Mouse (Mus musculus) embryonic stem cell, embryonic (primary cell): ENCODE measurements around the gene Cldn15.

Experiments used
- CTCF ChIA-PET, 4 experiments: fragments of 300-600 bp in 2 of 4; fragments of 350-600 bp in 2 of 4; sonication (Branson Sonifier 250); formaldehyde crosslinking; loops; one replicate each; lab custom pipeline; 2022; ENCODE audit warnings: inconsistent platforms in 2 of 4; lab: Charles Lee
- POLR2A ChIA-PET, 4 experiments: fragments of 300-600 bp in 2 of 4; fragments of 350-600 bp in 2 of 4; sonication (Branson Sonifier 250); formaldehyde crosslinking; loops; one replicate each; lab custom pipeline; 2022; ENCODE audit warnings: antibody characterized with exemption in 4 of 4, inconsistent platforms in 1 of 4; lab: Charles Lee

Gene Cldn15

GRCm38 (mm10) chr5:136966331-136966730 is at the start of gene Cldn15:
TSS of gene Cldn15 (plus strand) at chr5:136966616.
- ChIA-PET POLR2A (interaction anchor here in 3 of 4 experiments (0.6 to 43.5 kb wide), 12 partner anchors 0 to 783 kb away, joined by 3 to 1492 read pairs (median 4); partner anchors contain the start of genes Fis1 (in 2 of the 3), Cldn15 (in 1 of the 3) and Plod3 (in 1 of the 3)), CTCF (interaction anchor here (0.8 to 7.4 kb wide), 10 partner anchors 16 to 248 kb away, joined by 3 to 59 read pairs (median 5); partner anchors contain the start of genes Plod3 (in 1 of the 4) and Znhit1 (in 1 of the 4))

- ChIA-PET CTCF (interaction anchor here in 3 of 4 experiments (1.2 to 2.4 kb wide), 5 partner anchors 10 to 158 kb away, joined by 3 to 24 read pairs (median 6); partner anchors contain the start of gene Ift22 (in 1 of the 3)), POLR2A (interaction anchor here in 3 of 4 experiments (0.6 to 3.0 kb wide), 6 partner anchors 10 to 203 kb away, joined by 3 to 16 read pairs (median 4); partner anchors contain the start of genes Ift22 (in 1 of the 3) and Plod3 (in 1 of the 3))
Measured at GRCm38 (mm10) chr5:136917613-136918242, 48.7 kb upstream of the Cldn15 start.

- ChIA-PET POLR2A (interaction anchor here in 3 of 4 experiments (0.6 to 6.1 kb wide), 30 partner anchors 11 to 385 kb away, joined by 3 to 34 read pairs (median 4); partner anchors contain the start of genes Ift22 (in 3 of the 3), Fis1 (in 2 of the 3), Plod3 (in 2 of the 3) and Cldn15 (in 1 of the 3)), CTCF (interaction anchor here (0.5 to 2.5 kb wide), 23 partner anchors 10 to 707 kb away, joined by 3 to 24 read pairs (median 5); partner anchors contain the start of gene Ift22 (in 3 of the 4))
Measured at GRCm38 (mm10) chr5:136918655-136919472, 47.6 kb upstream of the Cldn15 start.

- CTCF ChIA-PET: interaction anchor here (0.9 to 2.5 kb wide), 16 partner anchors 9 to 146 kb away, joined by 3 to 24 read pairs (median 6); partner anchors contain the start of gene Ift22 (in 2 of the 4)
- POLR2A ChIA-PET: interaction anchor here in 3 of 4 experiments (0.6 to 6.1 kb wide), 31 partner anchors 12 to 385 kb away, joined by 3 to 34 read pairs (median 4); partner anchors contain the start of genes Ift22 (in 3 of the 3), Fis1 (in 2 of the 3), Plod3 (in 1 of the 3) and Serpine1 (in 1 of the 3)
Measured at GRCm38 (mm10) chr5:136919546-136920301, 46.7 kb upstream of the Cldn15 start.

- ChIA-PET CTCF (interaction anchor here (1.0 to 2.0 kb wide), 13 partner anchors 9 to 199 kb away, joined by 3 to 12 read pairs (median 5); no protein-coding TSS in a partner anchor), POLR2A (interaction anchor here in 3 of 4 experiments (0.9 to 6.1 kb wide), 17 partner anchors 9 to 191 kb away, joined by 3 to 34 read pairs (median 5); partner anchors contain the start of genes Fis1 (in 2 of the 3), Ift22 (in 1 of the 3) and Znhit1 (in 1 of the 3))
Measured at GRCm38 (mm10) chr5:136922830-136923229, 43.6 kb upstream of the Cldn15 start.

- ChIA-PET POLR2A (interaction anchor here in 3 of 4 experiments (0.6 to 6.1 kb wide), 11 partner anchors 11 to 480 kb away, joined by 3 to 32 read pairs (median 3); partner anchors contain the start of genes Fis1 (in 1 of the 3) and Plod3 (in 1 of the 3)), CTCF (interaction anchor here (0.6 to 1.7 kb wide), 13 partner anchors 12 to 1449 kb away, joined by 3 to 12 read pairs (median 3); no protein-coding TSS in a partner anchor)
Measured at GRCm38 (mm10) chr5:136923751-136924478, 42.5 kb upstream of the Cldn15 start.

- ChIA-PET CTCF (interaction anchor here in 3 of 4 experiments (0.6 to 2.1 kb wide), 36 partner anchors 8 to 360 kb away, joined by 3 to 20 read pairs (median 4); partner anchors contain the start of genes Cldn15 (in 2 of the 3), Ache (in 1 of the 3) and Ift22 (in 1 of the 3)), POLR2A (interaction anchor here (0.7 to 43.5 kb wide), 8 partner anchors 10 to 358 kb away, joined by 3 to 1492 read pairs (median 4); partner anchors contain the start of genes Cldn15 (in 2 of the 4) and Fis1 (in 2 of the 4))
Measured at GRCm38 (mm10) chr5:136929073-136929472, 37.3 kb upstream of the Cldn15 start.

GRCm38 (mm10) chr5:136931896-136932295 is 34.5 kb upstream of the Cldn15 start:
- POLR2A ChIA-PET: interaction anchor here (0.6 to 43.5 kb wide), 18 partner anchors 9 to 190 kb away, joined by 3 to 1492 read pairs (median 5); partner anchors contain the start of genes Fis1 (in 3 of the 4), Cldn15 (in 2 of the 4), Ift22 (in 1 of the 4) and Plod3 (in 1 of the 4)
- CTCF ChIA-PET: interaction anchor here in 2 of 4 experiments (0.9 to 2.1 kb wide), 8 partner anchors 9 to 187 kb away, joined by 3 to 11 read pairs (median 3); partner anchors contain the start of gene Fis1 (in 1 of the 2)

GRCm38 (mm10) chr5:136932956-136933355 is 33.5 kb upstream of the Cldn15 start:
- ChIA-PET POLR2A (interaction anchor here in 2 of 4 experiments (0.7 to 43.5 kb wide), 13 partner anchors 9 to 61 kb away, joined by 3 to 1492 read pairs (median 4); partner anchors contain the start of genes Cldn15 (in 2 of the 2), Fis1 (in 2 of the 2), Ift22 (in 1 of the 2) and Plod3 (in 1 of the 2)), CTCF (interaction anchor here in 1 of 4 experiments (2.1 kb wide), 2 partner anchors 29 to 189 kb away, joined by 6 to 11 read pairs; no protein-coding TSS in a partner anchor)

- ChIA-PET CTCF (interaction anchor here in 3 of 4 experiments (0.5 to 2.1 kb wide), 6 partner anchors 21 to 1259 kb away, joined by 3 to 6 read pairs (median 4); no protein-coding TSS in a partner anchor), POLR2A (interaction anchor here (0.6 to 43.5 kb wide), 16 partner anchors 8 to 188 kb away, joined by 3 to 1492 read pairs (median 4); partner anchors contain the start of genes Cldn15 (in 3 of the 4), Fis1 (in 3 of the 4), Ap1s1 (in 2 of the 4) and Plod3 (in 1 of the 4))
Measured at GRCm38 (mm10) chr5:136933930-136934329, 32.5 kb upstream of the Cldn15 start.

- POLR2A ChIA-PET: interaction anchor here (0.5 to 43.5 kb wide), 27 partner anchors 7 to 166 kb away, joined by 3 to 1492 read pairs (median 4); partner anchors contain the start of genes Fis1 (in 4 of the 4), Cldn15 (in 2 of the 4), Plod3 (in 2 of the 4) and Serpine1 (in 2 of the 4)
- CTCF ChIA-PET: interaction anchor here (0.5 to 4.0 kb wide), 59 partner anchors 7 to 566 kb away, joined by 3 to 35 read pairs (median 4); partner anchors contain the start of genes Ift22 (in 3 of the 4), Cldn15 (in 2 of the 4), Fis1 (in 1 of the 4) and Plod3 (in 1 of the 4)
Measured at GRCm38 (mm10) chr5:136935905-136936695, 30.3 kb upstream of the Cldn15 start.

GRCm38 (mm10) chr5:136936750-136937149 is 29.7 kb upstream of the Cldn15 start:
- ChIA-PET CTCF (interaction anchor here (0.5 to 4.0 kb wide), 34 partner anchors 8 to 341 kb away, joined by 3 to 35 read pairs (median 5); partner anchors contain the start of genes Fis1 (in 2 of the 4), Cldn15 (in 1 of the 4), Ift22 (in 1 of the 4) and Plod3 (in 1 of the 4)), POLR2A (interaction anchor here (0.8 to 43.5 kb wide), 14 partner anchors 7 to 188 kb away, joined by 3 to 1492 read pairs (median 8); partner anchors contain the start of genes Fis1 (in 4 of the 4), Cldn15 (in 2 of the 4) and Plod3 (in 1 of the 4))

- ChIA-PET POLR2A (interaction anchor here in 3 of 4 experiments (0.5 to 43.5 kb wide), 7 partner anchors 16 to 49 kb away, joined by 4 to 1492 read pairs (median 9); partner anchors contain the start of genes Fis1 (in 3 of the 3), Cldn15 (in 2 of the 3) and Plod3 (in 1 of the 3)), CTCF (interaction anchor here in 3 of 4 experiments (1.1 to 4.0 kb wide), 10 partner anchors 9 to 49 kb away, joined by 4 to 35 read pairs (median 14); partner anchors contain the start of genes Fis1 (in 1 of the 3) and Plod3 (in 1 of the 3))
Measured at GRCm38 (mm10) chr5:136937621-136938020, 28.8 kb upstream of the Cldn15 start.
